Mouse (Mus musculus) embryonic facial prominence, embryonic 13.5 days (tissue): ENCODE measurements around the gene Ltbp1. TPM values are rescaled to one million over a fixed set of nuclear protein-coding genes. Genes with fewer than 3 reads are reported as not detected.

ENCODE experiments used
- ATAC-seq: fragments of 200-750 bp; cut with Nextera tagmentation; 2 replicates; pipeline ENCODE4 v1.8.0; 2017; ENCODE audit warnings: low read depth; ENCODE audit not compliant: insufficient number of reproducible peaks, insufficient read depth, low FRiP score, low TSS enrichment
- H3K27ac ChIP-seq: fragments of 300-500 bp; sonication (generic); 2 replicates; pipeline ENCODE4 v1.5.1; 2015; ENCODE audit warnings: moderate library complexity, mild to moderate bottlenecking, inconsistent platforms
- H3K27me3 ChIP-seq: fragments of 300-500 bp; sonication (generic); 2 replicates; pipeline ENCODE4 v1.6.1; 2015; ENCODE audit warnings: mild to moderate bottlenecking, inconsistent platforms
- H3K36me3 ChIP-seq: fragments of 300-500 bp; sonication (generic); 2 replicates; pipeline ENCODE4 v1.6.1; 2015; ENCODE audit warnings: mild to moderate bottlenecking, inconsistent platforms
- H3K4me1 ChIP-seq: fragments of 300-500 bp; sonication (generic); 2 replicates; pipeline ENCODE4 v1.6.1; 2015; ENCODE audit warnings: inconsistent platforms
- H3K4me2 ChIP-seq: fragments of 300-500 bp; sonication (generic); 2 replicates; pipeline ENCODE4 v1.6.1; 2015; ENCODE audit warnings: moderate library complexity, mild to moderate bottlenecking, inconsistent platforms
- H3K4me3 ChIP-seq: fragments of 300-500 bp; sonication (generic); 2 replicates; pipeline ENCODE4 v1.5.1; 2015; ENCODE audit warnings: mild to moderate bottlenecking, inconsistent platforms
- H3K9ac ChIP-seq: fragments of 300-500 bp; sonication (generic); 2 replicates; pipeline ENCODE4 v1.6.1; 2015; ENCODE audit warnings: mild to moderate bottlenecking, inconsistent platforms
- H3K9me3 ChIP-seq: fragments of 300-500 bp; sonication (generic); 2 replicates; pipeline ENCODE4 v1.6.1; 2016; ENCODE audit warnings: inconsistent platforms
- WGBS: fragments of 180-500 bp; shearing (Covaris S2); methylation state at CpG from one replicate; pipeline ENCODE4 v1.1.7; 2015; ENCODE audit warnings: mixed read lengths; 5-methylcytosine and 5-hydroxymethylcytosine counted together
- polyA plus RNA-seq: library from polyadenylated mRNA; unstranded; fragments of >200 nt; fragmentation: Nextera tagmentation; extraction: Ambion mirVana; gene quantifications from 2 replicates; pipeline ENCODE4 v1.2.1, GENCODE M21; 2015

The Ltbp1 gene
- polyA plus RNA-seq, result 41.3 and 44.8 TPM in 2 replicates

GRCm38 (mm10) chr17:75005281-75005684 is at the start of gene Ltbp1:
Ltbp1 (plus strand) TSS chr17:75005568.
- H3K4me3 ChIP-seq, result peak within 1 kb of the TSS; percentile 91
- H3K27ac ChIP-seq, result peak within 1 kb of the TSS; percentile 96
- no peaks in the 10 kb centered on the region for H3K9me3 ChIP-seq
- peak; percentile 77 for ATAC-seq
- peak within 1 kb of the TSS; percentile 77 for H3K4me2 ChIP-seq
- H3K36me3 ChIP-seq, result 0 out of 2 replicates have a peak, but pooled peaks cover 3% of the 10 kb centered on the region
- H3K4me1 ChIP-seq, result peaks cover 17% of the 10 kb centered on the region
- no peaks in the 10 kb centered on the region for H3K27me3 ChIP-seq
- WGBS, result under 1% methylated on average over 25 of the region's 27 CpGs
- peak within 1 kb of the TSS; percentile 92 for H3K9ac ChIP-seq

DNA sequence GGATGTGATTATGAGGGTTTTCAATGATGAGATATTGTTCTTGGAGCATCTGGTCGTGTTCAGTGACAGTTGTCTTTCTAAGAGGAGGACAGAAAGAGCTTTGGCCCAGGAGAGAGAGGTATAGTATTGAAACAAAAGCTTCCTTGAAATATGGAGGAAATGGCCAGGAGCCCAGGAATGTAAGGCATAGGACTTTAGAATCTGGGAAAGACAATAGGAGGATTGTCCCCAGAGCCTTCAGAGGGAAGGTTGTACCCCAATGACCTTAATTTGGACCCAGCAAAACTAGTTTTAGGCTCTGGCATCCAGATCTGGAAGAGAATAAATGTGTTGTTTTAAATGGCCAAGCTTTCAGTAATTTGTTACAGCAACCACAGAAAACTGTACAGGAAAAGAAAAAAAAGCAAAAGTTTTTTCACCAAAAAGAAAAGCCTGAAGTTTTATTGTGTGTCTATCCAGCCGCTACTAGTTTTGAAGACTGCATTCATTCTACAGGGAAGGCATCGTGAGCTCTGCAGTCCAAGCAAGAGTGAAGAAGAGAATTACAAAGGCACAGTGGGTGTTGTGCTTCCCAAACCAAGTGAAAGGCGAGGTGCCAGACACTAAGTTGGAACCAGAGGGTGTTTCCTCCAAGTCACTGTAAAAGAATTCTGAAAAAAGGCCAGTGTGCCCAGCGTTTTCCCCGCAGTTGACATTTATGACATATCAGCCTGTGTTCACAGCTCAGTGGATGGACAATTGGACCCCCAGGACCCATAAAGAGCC is 45.7 kb upstream of the Ltbp1 start:
- WGBS, result 46% methylated on average over 6 of the region's 6 CpGs
- H3K4me2 ChIP-seq, result no peak overlapping the region
- ATAC-seq, result no peak
- peaks cover 6% of the 10 kb centered on the region; the same call in 1 of the 2 replicates for H3K4me1 ChIP-seq
- no peaks in the 10 kb centered on the region for H3K27me3 ChIP-seq
- H3K36me3 ChIP-seq, result no peaks in the 10 kb centered on the region
- no peak overlapping the region for H3K27ac ChIP-seq
- no peak overlapping the region for H3K9ac ChIP-seq
- H3K9me3 ChIP-seq, result no peaks in the 10 kb centered on the region
- no peak overlapping the region for H3K4me3 ChIP-seq

DNA sequence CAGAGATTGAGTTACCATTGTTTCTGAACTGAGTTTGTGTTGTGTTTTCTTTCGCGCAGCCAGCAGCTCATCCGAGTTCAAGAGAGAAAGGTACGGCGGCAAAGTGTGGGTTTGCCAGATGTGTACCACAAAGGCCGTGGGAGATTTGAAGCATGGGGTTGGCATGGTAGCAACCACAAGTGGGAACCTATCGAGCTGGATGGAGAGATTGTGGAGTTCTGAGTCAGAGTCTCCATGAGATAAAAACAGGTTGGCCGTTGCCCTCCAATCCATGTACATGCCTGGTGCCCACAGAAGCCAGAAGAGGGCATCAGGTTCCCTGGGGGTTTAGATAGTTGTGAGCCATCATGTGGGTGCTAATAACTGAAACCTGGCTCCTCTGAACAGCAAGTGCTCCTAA is 42.1 kb upstream of the Ltbp1 start:
- WGBS, result 91% methylated on average over 8 of the region's 8 CpGs
- no peak overlapping the region for H3K9ac ChIP-seq

DNA sequence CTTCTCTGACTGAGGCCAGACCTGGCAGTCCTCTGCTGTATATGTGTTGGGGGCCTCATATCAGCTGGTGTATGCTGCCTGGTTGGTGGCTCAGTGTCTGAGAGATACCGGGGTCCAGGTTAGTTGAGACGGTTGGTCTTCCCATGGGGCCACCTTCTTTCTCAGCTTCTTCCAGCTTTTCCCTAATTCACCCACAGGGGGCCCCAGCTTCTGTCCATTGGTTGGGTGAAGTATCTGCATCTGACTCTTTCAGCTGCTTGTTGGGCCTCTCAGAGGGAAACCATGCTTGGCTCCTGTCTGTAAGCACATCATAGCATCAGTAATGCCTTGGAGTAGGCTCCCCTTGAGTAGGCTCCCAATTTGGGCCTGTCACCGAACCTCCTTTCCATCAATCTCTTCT is 41.5 kb upstream of the Ltbp1 start:
- H3K36me3 ChIP-seq, result no peaks in the 10 kb centered on the region
- no peaks in the 10 kb centered on the region for H3K9me3 ChIP-seq
- no peak overlapping the region for H3K4me3 ChIP-seq
- H3K4me2 ChIP-seq, result no peak overlapping the region
- WGBS, result 89% methylated on average over 3 of the region's 3 CpGs
- no peak overlapping the region for H3K27ac ChIP-seq
- no peak for ATAC-seq
- peaks cover 16% of the 10 kb centered on the region for H3K4me1 ChIP-seq
- H3K27me3 ChIP-seq, result no peaks in the 10 kb centered on the region
- H3K9ac ChIP-seq, result no peak overlapping the region

More for the DNA sequence above, 42.1 kb upstream of the Ltbp1 start:
- H3K27me3 ChIP-seq, result no peaks in the 10 kb centered on the region
- H3K36me3 ChIP-seq, result no peaks in the 10 kb centered on the region
- no peak overlapping the region for H3K4me3 ChIP-seq
- no peak overlapping the region for H3K27ac ChIP-seq
- no peak for ATAC-seq
- H3K9me3 ChIP-seq, result no peaks in the 10 kb centered on the region
- peaks cover 10% of the 10 kb centered on the region for H3K4me1 ChIP-seq
- no peak overlapping the region for H3K4me2 ChIP-seq

DNA sequence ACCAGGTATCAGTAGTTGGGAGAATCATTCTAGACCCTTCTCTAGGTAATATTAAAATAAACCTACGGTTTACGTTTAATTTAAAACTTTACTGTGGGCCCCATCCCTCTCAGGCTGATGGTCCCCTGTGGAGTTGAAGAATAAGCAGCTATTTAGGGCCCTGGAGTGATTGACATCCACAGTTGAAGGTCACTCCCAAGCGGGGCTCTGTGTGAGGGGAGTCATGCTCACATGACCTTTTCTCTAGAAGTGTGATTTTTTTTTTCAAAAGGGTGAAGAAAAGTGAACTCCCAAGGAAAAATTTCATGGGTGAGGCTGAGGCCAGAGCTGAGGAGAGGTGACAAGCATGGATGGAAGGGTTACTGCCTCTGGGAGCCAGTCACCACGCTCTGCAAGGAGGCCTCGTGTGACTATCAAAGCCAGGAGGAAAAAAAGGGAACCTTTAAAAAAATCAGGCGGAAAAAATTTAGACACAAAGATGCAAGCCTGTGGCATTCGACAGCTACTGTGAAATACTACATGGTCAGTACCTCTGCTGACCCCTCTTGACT is 38.0 kb upstream of the Ltbp1 start:
- no peak for ATAC-seq

GRCm38 (mm10) chr17:74968152-74968712 is 37.1 kb upstream of the Ltbp1 start:
- H3K27ac ChIP-seq, result no peak overlapping the region; the same call in 1 of the 2 replicates
- 61% methylated on average over 9 of the region's 9 CpGs for WGBS
- no peak overlapping the region for H3K9ac ChIP-seq
- no peak for ATAC-seq
- H3K4me3 ChIP-seq, result no peak overlapping the region
- H3K4me2 ChIP-seq, result peak overlapping the region; percentile 38; the same call in 1 of the 2 replicates
- no peaks in the 10 kb centered on the region for H3K36me3 ChIP-seq
- no peaks in the 10 kb centered on the region for H3K27me3 ChIP-seq
- no peaks in the 10 kb centered on the region for H3K9me3 ChIP-seq
- peaks cover 26% of the 10 kb centered on the region for H3K4me1 ChIP-seq

More for the DNA sequence above, 38.0 kb upstream of the Ltbp1 start:
- H3K36me3 ChIP-seq, result no peaks in the 10 kb centered on the region
- no peak overlapping the region for H3K27ac ChIP-seq
- 45% methylated on average over 7 of the region's 7 CpGs for WGBS
- no peak overlapping the region for H3K9ac ChIP-seq
- H3K4me2 ChIP-seq, result no peak overlapping the region
- no peaks in the 10 kb centered on the region for H3K9me3 ChIP-seq
- no peaks in the 10 kb centered on the region for H3K27me3 ChIP-seq
- H3K4me1 ChIP-seq, result peaks cover 26% of the 10 kb centered on the region
- no peak overlapping the region for H3K4me3 ChIP-seq

GRCm38 (mm10) chr17:74968738-74969271 is 36.6 kb upstream of the Ltbp1 start:
- no peaks in the 10 kb centered on the region for H3K36me3 ChIP-seq
- no peaks in the 10 kb centered on the region for H3K9me3 ChIP-seq
- no peak overlapping the region for H3K4me3 ChIP-seq
- no peaks in the 10 kb centered on the region for H3K27me3 ChIP-seq
- ATAC-seq, result no peak
- peak overlapping the region; percentile 38 for H3K4me2 ChIP-seq
- peak overlapping the region; percentile 28 for H3K27ac ChIP-seq
- WGBS, result 45% methylated on average over 16 of the region's 16 CpGs
- no peak overlapping the region for H3K9ac ChIP-seq
- H3K4me1 ChIP-seq, result peaks cover 26% of the 10 kb centered on the region

DNA sequence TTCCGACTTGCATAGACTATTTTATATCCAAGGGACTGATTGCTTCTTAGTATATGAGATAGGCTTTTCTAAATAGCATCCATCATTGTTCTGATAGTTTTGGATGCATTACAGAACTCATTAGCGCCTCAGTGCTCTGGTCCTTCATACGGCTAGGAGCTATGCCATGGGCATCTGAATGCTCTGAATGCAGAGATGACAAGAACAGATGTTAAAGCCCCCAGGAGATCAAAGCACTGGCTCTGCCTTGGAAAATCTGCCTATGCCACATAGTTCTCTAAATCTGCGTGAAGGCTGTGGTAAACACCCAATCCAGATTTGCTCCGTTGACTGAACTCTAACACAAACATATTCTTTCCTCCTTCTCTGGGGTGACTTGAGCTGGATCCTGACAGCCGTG is 30.2 kb upstream of the Ltbp1 start:
- no peaks in the 10 kb centered on the region for H3K9me3 ChIP-seq
- H3K36me3 ChIP-seq, result no peaks in the 10 kb centered on the region
- peaks cover 16% of the 10 kb centered on the region for H3K4me1 ChIP-seq
- H3K4me2 ChIP-seq, result no peak overlapping the region
- WGBS, result 47% methylated on average over 6 of the region's 6 CpGs
- no peak overlapping the region for H3K9ac ChIP-seq
- no peaks in the 10 kb centered on the region for H3K27me3 ChIP-seq
- no peak for ATAC-seq
- H3K4me3 ChIP-seq, result no peak overlapping the region
- H3K27ac ChIP-seq, result no peak overlapping the region

- no peak overlapping the region for H3K9ac ChIP-seq
- no peak overlapping the region for H3K27ac ChIP-seq
- no peak overlapping the region for H3K4me3 ChIP-seq
- no peaks in the 10 kb centered on the region for H3K9me3 ChIP-seq
- no peak overlapping the region for H3K4me2 ChIP-seq
- WGBS, result 66% methylated on average over 8 of the region's 8 CpGs
- ATAC-seq, result no peak
- H3K36me3 ChIP-seq, result no peaks in the 10 kb centered on the region
- peaks cover 16% of the 10 kb centered on the region for H3K4me1 ChIP-seq
- no peaks in the 10 kb centered on the region for H3K27me3 ChIP-seq
Measured at GRCm38 (mm10) chr17:74976167-74976985, 29.0 kb upstream of the Ltbp1 start.

- no peak overlapping the region for H3K4me2 ChIP-seq
- no peaks in the 10 kb centered on the region for H3K9me3 ChIP-seq
- no peak for ATAC-seq
- H3K9ac ChIP-seq, result no peak overlapping the region
- H3K36me3 ChIP-seq, result no peaks in the 10 kb centered on the region
- H3K27me3 ChIP-seq, result no peaks in the 10 kb centered on the region
- H3K4me1 ChIP-seq, result peaks cover 16% of the 10 kb centered on the region
- WGBS, result 77% methylated on average over 8 of the region's 8 CpGs
- no peak overlapping the region for H3K27ac ChIP-seq
- no peak overlapping the region for H3K4me3 ChIP-seq
Measured at GRCm38 (mm10) chr17:74979767-74980166, 25.6 kb upstream of the Ltbp1 start.

DNA sequence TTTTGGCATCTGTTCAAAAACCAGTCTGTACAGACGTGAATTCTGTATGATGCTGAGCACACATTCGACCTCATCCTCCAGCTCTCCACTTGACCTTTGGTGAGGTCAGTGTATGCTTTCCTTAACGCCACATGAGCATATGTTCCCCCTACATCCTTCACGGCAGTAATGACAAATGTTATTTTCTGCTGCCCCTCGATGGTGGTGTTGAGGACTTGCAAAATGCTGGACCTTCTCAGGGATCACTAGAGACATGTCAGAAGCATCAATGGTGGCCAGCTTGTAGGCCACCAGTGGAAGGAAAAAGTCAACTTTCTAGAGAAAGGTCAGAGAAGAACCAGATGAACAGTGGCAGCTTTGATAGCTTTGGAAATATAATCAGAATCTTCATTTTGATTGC is 23.7 kb upstream of the Ltbp1 start:
- H3K4me3 ChIP-seq, result no peak overlapping the region
- 0 out of 2 replicates have a peak, but pooled peaks cover under 1% of the 10 kb centered on the region for H3K4me1 ChIP-seq
- no peak overlapping the region for H3K4me2 ChIP-seq
- 80% methylated on average over 5 of the region's 5 CpGs for WGBS
- no peak overlapping the region for H3K9ac ChIP-seq
- no peaks in the 10 kb centered on the region for H3K27me3 ChIP-seq
- H3K36me3 ChIP-seq, result no peaks in the 10 kb centered on the region
- no peaks in the 10 kb centered on the region for H3K9me3 ChIP-seq
- ATAC-seq, result no peak
- no peak overlapping the region for H3K27ac ChIP-seq
